Mouse (Mus musculus) lung, postnatal 4 days (tissue): ENCODE results near the gene Wdr25.
A peak's percentile ranks its signal among the peaks of the same experiment; 100 is the strongest.

ENCODE experiments used
- DNase-seq, 2 experiments: peaks; one replicate each; pipeline ENCODE4 v3.0.0; 2021

Gene Wdr25

GRCm38 (mm10) chr12:108938844-108939243 is 45.4 kb downstream of the Wdr25 start:
- no peak for DNase-seq

- DNase-seq: no peak
These were observed 45.9 kb downstream of the Wdr25 start for GRCm38 (mm10) chr12:108939317-108939716.

GRCm38 (mm10) chr12:108940255-108940654 is 46.8 kb downstream of the Wdr25 start:
- DNase-seq: no peak

- no peak for DNase-seq
These were observed 47.9 kb downstream of the Wdr25 start for GRCm38 (mm10) chr12:108941282-108941681.

GRCm38 (mm10) chr12:108942203-108942923 is 48.9 kb downstream of the Wdr25 start:
- no peak for DNase-seq

GRCm38 (mm10) chr12:108953011-108953550 is 59.6 kb downstream of the Wdr25 start:
- DNase-seq: no peak

- DNase-seq: no peak
These were observed 60.4 kb downstream of the Wdr25 start for GRCm38 (mm10) chr12:108953838-108954237.

- DNase-seq: no peak
These were observed 61.0 kb downstream of the Wdr25 start for GRCm38 (mm10) chr12:108954456-108954855.

GRCm38 (mm10) chr12:108958483-108958882 is 65.1 kb downstream of the Wdr25 start:
- DNase-seq: no peak

- DNase-seq: no peak
These were observed 65.7 kb downstream of the Wdr25 start for GRCm38 (mm10) chr12:108958991-108959638.

GRCm38 (mm10) chr12:108959639-108960219 is 66.3 kb downstream of the Wdr25 start:
- no peak for DNase-seq

- peak; percentile 12 to 33 for DNase-seq
These were observed 66.8 kb downstream of the Wdr25 start for GRCm38 (mm10) chr12:108960225-108960624.

GRCm38 (mm10) chr12:108967631-108968030 is 74.2 kb downstream of the Wdr25 start:
- DNase-seq: no peak

GRCm38 (mm10) chr12:108968031-108968430 is 74.6 kb downstream of the Wdr25 start:
- no peak for DNase-seq

GRCm38 (mm10) chr12:108971446-108971845 is 78.0 kb downstream of the Wdr25 start:
- no peak for DNase-seq

GRCm38 (mm10) chr12:108972234-108972633 is 78.8 kb downstream of the Wdr25 start:
- no peak for DNase-seq

GRCm38 (mm10) chr12:108979977-108980376 is 86.5 kb downstream of the Wdr25 start:
- DNase-seq: no peak

GRCm38 (mm10) chr12:108981941-108982683 is 88.7 kb downstream of the Wdr25 start:
- no peak for DNase-seq

- no peak for DNase-seq
These were observed 89.2 kb downstream of the Wdr25 start for GRCm38 (mm10) chr12:108982684-108982960.

GRCm38 (mm10) chr12:108983496-108983895 is 90.1 kb downstream of the Wdr25 start:
- DNase-seq: no peak

GRCm38 (mm10) chr12:108984471-108984870 is 91.0 kb downstream of the Wdr25 start:
- no peak for DNase-seq

GRCm38 (mm10) chr12:108985025-108985424 is 91.6 kb downstream of the Wdr25 start:
- no peak for DNase-seq

- no peak for DNase-seq
These were observed 94.0 kb downstream of the Wdr25 start for GRCm38 (mm10) chr12:108987448-108987847.
